Mouse (Mus musculus): ENCODE measurements around the gene Etl4.

The Etl4 gene

DNA sequence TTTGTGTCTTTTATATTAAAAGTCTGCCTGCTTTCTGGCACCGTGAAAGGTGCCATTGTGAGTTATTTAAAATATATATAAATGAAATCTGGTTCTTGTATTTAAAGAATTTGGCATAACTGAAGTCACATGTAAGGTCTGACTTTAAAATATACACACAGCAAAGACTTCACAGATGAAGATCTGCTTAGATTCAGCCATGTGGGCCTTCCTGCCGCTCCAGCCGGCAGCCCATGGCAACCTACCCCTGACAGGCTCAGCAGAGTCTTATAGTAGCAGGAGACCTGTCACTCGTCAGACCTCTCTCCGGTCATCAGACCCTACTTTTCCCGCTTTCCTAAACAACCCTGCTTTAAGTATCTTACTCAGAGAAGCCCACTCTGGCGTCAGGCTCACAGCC lies 769.2 kb downstream of the Etl4 start:
- TF ChIP-seq GATA4 (IDR thresholded peaks at IDR 0.05; ENCODE audit: insufficient replicate concordance, low read length): no peak

DNA sequence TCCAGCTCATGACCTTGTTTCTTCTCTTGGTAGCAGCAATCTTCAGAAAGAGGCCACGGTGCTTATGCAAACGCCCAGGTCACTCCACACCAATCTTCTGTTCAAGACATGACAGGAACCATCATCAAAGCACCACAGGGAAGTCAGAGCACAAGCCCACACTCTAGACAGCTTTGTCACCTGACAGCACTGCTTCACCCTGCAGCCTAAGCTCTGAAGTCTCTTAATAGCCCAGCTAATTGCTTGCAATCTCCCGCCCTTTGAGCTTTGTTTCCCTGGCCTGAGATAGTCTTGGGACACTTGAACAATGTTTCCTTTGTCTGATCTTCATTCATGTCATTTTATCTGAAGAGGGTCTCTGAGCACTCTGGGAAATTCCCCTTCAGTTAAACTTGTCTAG lies 779.8 kb downstream of the Etl4 start:
- TF ChIP-seq GATA4 (IDR thresholded peaks at IDR 0.05; ENCODE audit: insufficient replicate concordance, low read length): no peak

DNA sequence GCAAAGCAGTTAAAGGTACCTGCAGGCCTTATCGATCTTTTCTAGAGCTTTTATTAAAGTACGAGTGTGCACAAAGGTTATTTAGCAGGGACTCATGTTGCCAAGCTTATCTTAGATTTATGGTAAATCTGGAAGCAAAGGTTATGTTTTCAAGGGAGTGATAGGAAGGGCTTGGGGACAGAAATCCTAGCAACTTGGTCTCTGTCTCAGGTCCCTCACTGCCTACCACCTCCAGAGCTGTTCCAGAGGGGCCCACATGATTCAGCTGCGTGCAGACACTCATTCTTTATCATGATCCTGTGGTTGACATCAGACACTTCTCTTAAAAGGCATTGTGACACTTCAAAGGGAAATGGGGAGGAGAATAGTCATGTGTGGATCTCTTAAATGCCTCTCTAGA lies 783.3 kb downstream of the Etl4 start:
- TF ChIP-seq GATA4 (IDR thresholded peaks at IDR 0.05; ENCODE audit: insufficient replicate concordance, low read length): no peak

DNA sequence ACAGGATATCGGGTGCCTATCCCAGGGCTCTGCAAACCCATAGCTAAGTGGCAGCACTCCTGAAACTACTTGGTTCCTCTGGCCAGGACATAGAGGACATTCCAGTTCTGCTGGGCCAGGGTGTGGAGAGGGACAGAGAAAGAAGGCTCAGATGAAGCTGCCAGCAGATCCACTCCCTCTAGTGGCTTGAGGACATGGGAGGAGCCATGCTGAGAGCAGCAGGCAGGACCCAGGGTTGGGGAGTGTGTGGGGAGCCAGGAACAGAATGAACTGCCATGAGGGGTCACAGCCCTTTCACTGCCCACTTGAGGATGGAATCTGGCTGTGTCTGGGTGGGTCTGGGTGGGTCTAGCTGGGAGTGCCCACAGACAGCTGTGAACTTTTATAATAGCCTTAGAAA lies 784.2 kb downstream of the Etl4 start:
- TF ChIP-seq GATA4 (IDR thresholded peaks at IDR 0.05; ENCODE audit: insufficient replicate concordance, low read length): no peak

DNA sequence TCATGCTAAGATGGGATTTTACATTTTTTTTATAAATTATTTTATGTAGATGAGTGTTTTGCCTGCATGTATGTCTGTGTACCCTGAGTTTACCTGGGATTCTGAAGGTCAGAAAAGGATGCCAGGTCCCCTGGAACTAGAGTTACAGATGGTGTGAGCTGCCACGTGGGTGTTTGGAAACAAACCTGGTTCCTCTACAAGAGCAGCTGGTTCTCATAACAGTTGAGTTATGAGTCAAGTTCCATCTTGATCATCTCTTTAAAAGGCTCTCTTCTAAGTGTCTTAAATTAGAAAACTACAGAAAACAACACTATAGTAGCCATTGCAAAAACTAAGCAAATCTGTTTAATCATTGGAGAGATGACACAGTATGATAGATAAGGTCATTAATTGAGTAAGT lies 788.1 kb downstream of the Etl4 start:
- TF ChIP-seq GATA4 (IDR thresholded peaks at IDR 0.05; ENCODE audit: insufficient replicate concordance, low read length): no peak

DNA sequence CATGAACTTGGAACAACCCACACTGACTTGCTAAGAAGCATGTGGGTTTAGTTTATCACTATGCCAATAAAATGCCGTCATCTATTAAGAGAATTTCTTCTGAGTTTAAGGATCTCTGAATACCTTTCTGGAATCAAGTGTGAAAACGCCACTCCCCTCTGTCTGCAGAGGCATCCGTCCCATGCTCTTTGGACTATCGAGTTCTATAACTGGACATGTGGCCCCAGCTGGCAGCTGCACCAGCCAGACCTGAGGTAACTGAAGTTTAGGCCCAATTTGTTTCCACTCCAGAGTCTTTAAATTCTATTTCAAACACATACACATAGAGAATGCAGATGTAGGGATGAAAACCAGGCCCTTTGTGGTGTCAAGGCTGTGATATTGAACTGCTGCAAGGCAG lies 795.5 kb downstream of the Etl4 start:
- no peak for TF ChIP-seq GATA4 (IDR thresholded peaks at IDR 0.05; ENCODE audit: insufficient replicate concordance, low read length)

DNA sequence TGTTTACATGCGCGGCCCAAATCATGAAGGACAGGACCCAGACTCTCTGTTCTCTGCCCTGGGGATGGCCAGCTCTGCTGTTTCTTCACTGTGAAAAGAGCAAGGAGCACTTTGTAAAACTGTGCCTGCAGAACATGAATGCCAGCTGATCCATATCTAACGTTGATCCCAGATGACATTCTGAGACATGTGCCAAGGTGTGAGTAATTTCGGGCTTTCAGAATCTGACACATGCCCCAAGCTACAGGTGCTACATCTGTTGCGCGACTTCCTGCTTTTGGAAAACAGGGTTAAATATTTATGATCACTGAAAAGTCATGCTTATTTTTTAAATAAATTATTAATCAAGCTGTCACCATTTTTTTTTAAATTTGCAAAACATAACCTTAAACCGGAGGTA lies 801.0 kb downstream of the Etl4 start:
- no peak for TF ChIP-seq GATA4 (IDR thresholded peaks at IDR 0.05; ENCODE audit: insufficient replicate concordance, low read length)

DNA sequence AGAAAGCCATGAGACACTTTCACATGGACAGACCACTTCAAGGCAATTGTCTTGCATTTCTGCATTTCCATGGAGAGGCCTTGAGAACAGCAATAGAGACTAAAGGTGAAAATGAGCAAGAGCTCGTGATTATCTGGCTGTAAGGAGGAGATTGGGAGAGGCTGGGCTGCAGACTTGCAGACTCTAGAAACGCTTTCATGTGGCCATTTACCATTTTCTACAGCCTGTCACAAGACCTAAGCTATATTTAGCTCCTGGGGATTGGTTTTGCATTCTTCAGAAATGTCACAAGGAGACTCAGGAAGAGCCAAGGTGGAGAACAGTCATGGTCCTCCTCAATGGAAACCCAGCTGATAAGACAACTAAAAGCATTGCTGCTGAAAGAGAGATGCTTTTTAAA lies 801.4 kb downstream of the Etl4 start:
- no peak for TF ChIP-seq GATA4 (IDR thresholded peaks at IDR 0.05; ENCODE audit: insufficient replicate concordance, low read length)

DNA sequence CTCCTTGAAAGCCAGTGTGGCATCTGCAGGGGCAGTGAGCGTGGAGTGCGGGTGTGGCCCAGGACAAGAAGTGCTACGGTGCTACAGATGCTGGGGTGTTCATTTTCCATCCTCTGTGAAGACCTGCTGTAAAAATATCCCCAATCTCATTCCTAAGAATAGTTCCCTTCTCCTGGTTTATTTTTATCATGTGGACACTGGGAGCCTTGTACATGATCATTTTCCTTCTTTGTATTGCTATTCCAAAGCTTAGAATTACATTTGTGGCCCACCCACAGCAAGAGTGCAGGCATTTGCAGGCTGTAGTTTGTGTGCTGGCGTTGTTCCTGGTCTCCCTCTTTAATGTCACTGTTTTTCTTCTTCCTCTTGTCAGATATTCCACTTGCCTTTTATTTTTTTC lies 809.5 kb downstream of the Etl4 start:
- TF ChIP-seq GATA4 (IDR thresholded peaks at IDR 0.05; ENCODE audit: insufficient replicate concordance, low read length): no peak

DNA sequence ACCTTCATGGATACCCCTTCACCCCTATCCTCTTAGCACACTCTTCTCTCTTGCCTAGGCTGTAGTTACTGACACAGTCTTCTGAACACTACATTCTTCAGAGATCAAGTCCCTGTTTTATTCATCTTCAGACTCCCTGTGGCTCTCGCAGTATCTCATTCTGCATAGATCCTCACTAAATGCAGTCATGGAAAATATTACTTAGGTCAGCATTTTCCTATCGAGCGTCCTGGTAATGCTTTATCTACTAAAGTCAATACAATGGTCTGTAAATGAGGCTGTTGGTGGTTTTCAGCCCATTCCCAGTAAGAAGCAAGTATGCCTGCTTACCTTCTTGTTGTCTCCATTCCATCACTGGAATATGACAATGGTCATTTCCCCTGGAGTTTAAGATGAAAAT lies 811.5 kb downstream of the Etl4 start:
- no peak for TF ChIP-seq GATA4 (IDR thresholded peaks at IDR 0.05; ENCODE audit: insufficient replicate concordance, low read length)

DNA sequence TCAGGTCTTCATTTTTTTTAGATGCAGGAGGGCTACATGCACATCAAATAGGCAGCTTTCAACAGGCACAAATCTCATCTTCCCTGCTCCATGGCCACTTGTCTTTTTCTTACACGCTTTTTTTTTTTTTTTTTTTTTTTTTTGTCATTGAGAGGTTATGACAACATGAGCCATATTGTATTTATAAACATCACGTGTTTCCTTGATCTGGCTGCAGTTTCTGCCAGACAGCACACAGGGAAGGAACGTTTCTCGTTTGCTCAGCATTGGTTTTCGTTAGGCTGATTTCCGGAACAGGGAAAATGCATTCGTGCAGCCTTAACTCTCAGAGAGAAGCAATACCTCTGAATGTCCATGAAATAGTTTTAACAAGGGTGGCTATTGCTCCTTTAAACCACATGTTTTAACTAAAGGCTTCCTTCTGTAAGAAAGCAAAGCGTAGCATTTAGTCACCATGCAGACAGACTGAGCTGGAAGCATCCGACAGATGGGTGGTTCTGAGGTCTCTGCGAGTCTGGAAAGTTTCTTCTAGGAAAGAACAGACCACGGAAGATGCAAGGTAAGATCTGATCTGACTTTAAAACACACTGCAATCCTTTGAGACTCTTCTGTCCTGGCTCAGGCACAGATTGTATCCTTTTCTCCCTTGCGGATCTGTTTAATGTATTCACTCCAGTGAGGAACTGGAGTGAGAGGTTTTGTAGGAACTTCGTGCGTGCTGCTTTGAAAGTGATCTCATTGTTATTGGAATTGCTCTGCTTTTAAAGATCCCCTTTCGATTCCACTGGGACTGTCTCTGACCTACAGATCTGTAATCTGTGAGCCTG lies 812.8 kb downstream of the Etl4 start:
- no peak for TF ChIP-seq GATA4 (IDR thresholded peaks at IDR 0.05; ENCODE audit: insufficient replicate concordance, low read length)

DNA sequence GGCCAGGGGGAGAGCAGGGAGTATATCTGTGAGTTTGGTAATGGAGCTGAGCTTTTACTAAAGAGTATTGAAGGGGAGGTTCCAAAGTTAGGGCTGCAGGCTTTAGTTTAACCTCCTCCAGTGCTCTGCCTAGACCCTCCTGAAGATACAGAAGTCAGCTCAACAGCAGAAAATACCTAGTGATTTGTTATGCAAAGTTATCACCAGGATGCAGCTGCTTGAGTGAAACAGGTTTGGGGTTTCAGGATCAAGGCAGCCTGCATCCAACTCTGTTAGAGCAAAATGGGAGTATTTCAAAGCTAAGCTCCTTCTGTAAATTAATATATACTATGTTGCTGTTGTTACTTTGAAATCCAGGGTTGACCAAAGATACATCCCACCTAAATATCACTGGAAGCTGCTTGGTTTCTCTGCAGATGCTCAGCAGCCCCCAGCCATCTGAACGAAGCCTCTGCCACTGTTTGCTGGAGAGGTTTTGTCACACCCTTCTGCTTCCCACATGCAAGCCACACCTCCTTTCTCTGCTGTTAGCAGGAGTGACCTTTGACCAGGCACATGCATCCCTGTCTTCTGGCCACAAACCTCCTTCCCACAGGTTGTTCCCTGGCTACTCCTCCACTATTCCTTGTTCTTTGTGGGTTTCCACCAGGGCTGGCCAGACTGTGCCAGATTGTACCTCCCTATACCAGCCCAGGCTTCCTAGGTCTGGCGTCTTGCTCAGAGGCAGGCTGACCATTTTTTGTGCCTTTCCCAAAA lies 814.6 kb downstream of the Etl4 start:
- TF ChIP-seq GATA4 (IDR thresholded peaks at IDR 0.05; ENCODE audit: insufficient replicate concordance, low read length): no peak

DNA sequence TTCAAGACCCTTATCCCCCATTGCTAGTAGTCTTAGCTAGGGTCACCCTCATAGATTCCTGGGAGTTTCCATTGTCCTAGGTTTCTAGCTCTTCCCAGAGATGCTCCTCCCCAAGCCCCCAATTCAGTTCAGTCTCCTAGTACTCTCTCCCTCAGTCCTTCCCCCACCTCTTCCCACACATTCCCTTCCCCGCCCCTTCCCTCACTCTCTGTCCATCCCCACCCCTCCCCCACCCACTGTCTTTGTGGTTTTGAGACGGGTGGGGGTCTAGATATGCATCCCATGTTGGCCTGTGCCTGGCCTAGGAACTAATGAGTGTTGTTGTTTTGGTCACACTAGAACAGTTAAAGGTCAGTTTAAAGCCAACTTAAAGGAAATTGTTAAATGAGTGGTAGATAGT lies 817.4 kb downstream of the Etl4 start:
- no peak for TF ChIP-seq GATA4 (IDR thresholded peaks at IDR 0.05; ENCODE audit: insufficient replicate concordance, low read length)

DNA sequence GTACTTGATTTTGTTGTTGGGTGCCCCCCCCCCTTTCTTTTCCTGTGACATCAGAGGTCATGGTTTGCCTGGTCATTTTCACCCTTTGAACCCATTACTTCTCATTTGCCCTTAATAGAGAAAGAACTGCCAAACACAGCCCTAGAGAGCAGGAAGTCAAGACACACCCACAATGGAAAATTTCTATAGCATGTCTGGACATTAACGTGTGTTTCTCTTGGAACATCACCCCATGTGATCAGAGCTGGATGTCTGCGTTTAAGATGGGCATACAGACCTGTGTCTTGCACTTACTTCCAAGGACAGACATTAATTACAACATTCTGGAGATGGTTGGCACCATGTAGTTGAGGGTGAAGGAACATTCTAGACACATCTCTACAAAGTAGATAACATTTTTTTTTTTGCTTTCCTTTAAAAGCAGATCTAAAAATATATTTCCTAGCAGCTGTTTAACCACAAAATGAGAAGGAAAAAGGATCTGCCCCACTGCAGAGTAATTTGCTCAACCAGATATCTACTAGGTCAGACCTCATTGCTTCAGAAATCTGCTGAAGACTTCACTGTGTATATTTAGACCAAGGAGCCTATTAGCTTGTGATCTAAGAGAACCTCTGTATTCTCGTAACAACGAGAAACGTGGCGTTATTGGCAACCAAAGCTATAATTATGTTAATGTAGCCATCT lies 818.3 kb downstream of the Etl4 start:
- TF ChIP-seq GATA4 (IDR thresholded peaks at IDR 0.05; ENCODE audit: insufficient replicate concordance, low read length): no peak

DNA sequence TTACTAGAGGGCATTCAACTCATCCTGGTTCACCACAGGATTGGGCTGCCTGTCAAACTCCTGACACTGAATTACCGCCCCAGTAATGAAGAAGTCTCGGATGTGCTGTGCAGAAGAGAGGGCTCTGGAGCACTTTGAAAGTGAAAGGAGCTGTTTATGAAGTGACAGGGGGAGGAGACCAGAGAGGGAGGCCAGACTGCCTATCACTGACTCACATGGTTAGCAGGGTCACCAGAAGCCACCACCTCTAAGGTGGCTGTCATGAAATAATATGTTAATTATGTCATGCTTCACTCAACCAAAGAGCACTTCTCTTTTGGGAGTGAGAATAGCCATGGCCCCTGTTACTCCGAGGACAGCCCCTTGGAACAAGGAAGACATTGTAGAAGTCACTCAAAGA lies 825.9 kb downstream of the Etl4 start:
- no peak for TF ChIP-seq GATA4 (IDR thresholded peaks at IDR 0.05; ENCODE audit: insufficient replicate concordance, low read length)

Measured in liver, adult (tissue).